Mouse (Mus musculus) cerebellum, postnatal 36 days (tissue): ENCODE measurements around the gene Flt3.

Experiments
- DNase-seq, 2 experiments: peaks; one replicate each; pipeline ENCODE4 v3.0.0; 2021 to 2022; ENCODE audit warnings: mixed read lengths in 2 of 2

Flt3 gene

GRCm38 (mm10) chr5:147408731-147409130 is 8.4 kb upstream of the Flt3 start:
- DNase-seq, result peak in 1 of 2 experiments; percentile 14

GRCm38 (mm10) chr5:147406135-147406534 is 5.8 kb upstream of the Flt3 start:
- no peak for DNase-seq

- DNase-seq, result peak; percentile 75 to 77
Observed at GRCm38 (mm10) chr5:147402505-147402904, 2.2 kb upstream of the Flt3 start.

GRCm38 (mm10) chr5:147401024-147401423 is 735 bp upstream of the Flt3 start:
- DNase-seq, result peak in 1 of 2 experiments; percentile 17

- no peak for DNase-seq
Observed at GRCm38 (mm10) chr5:147400505-147400979, 253 bp upstream of the Flt3 start.

GRCm38 (mm10) chr5:147395050-147395449 is 5.2 kb downstream of the Flt3 start:
- no peak for DNase-seq

- DNase-seq, result no peak
Observed at GRCm38 (mm10) chr5:147392667-147393213, 7.5 kb downstream of the Flt3 start.

- DNase-seq, result no peak
Observed at GRCm38 (mm10) chr5:147390772-147391171, 9.5 kb downstream of the Flt3 start.

- DNase-seq, result no peak
Observed at GRCm38 (mm10) chr5:147389052-147389451, 11.2 kb downstream of the Flt3 start.

- no peak for DNase-seq
Observed at GRCm38 (mm10) chr5:147388376-147389008, 11.8 kb downstream of the Flt3 start.

GRCm38 (mm10) chr5:147386865-147387264 is 13.4 kb downstream of the Flt3 start:
- no peak for DNase-seq

- no peak for DNase-seq
Observed at GRCm38 (mm10) chr5:147381396-147381795, 18.9 kb downstream of the Flt3 start.

- no peak for DNase-seq
Observed at GRCm38 (mm10) chr5:147379481-147379880, 20.8 kb downstream of the Flt3 start.

- DNase-seq, result no peak
Observed at GRCm38 (mm10) chr5:147370276-147370675, 30.0 kb downstream of the Flt3 start.

GRCm38 (mm10) chr5:147368221-147368620 is 32.1 kb downstream of the Flt3 start:
- DNase-seq, result no peak

GRCm38 (mm10) chr5:147365995-147366765 is 34.1 kb downstream of the Flt3 start:
- DNase-seq, result no peak

GRCm38 (mm10) chr5:147363054-147363453 is 37.2 kb downstream of the Flt3 start:
- no peak for DNase-seq

GRCm38 (mm10) chr5:147358481-147358880 is 41.8 kb downstream of the Flt3 start:
- DNase-seq, result no peak

GRCm38 (mm10) chr5:147357536-147357935 is 42.8 kb downstream of the Flt3 start:
- DNase-seq, result peak; percentile 13 to 17

- DNase-seq, result no peak
Observed at GRCm38 (mm10) chr5:147356260-147357055, 43.8 kb downstream of the Flt3 start.

- DNase-seq, result no peak
Observed at GRCm38 (mm10) chr5:147355788-147356187, 44.5 kb downstream of the Flt3 start.

- no peak for DNase-seq
Observed at GRCm38 (mm10) chr5:147354985-147355384, 45.3 kb downstream of the Flt3 start.

GRCm38 (mm10) chr5:147354161-147354780 is 46.0 kb downstream of the Flt3 start:
- no peak for DNase-seq
